Mouse (Mus musculus) left cerebral cortex, postnatal 14 days (tissue): Measurements from ENCODE around the gene Mettl24. TPM values are rescaled to one million over a fixed set of nuclear protein-coding genes. Genes with fewer than 3 reads are reported as not detected.

ENCODE experiments used
- DNase-seq, 2 experiments: peaks; one replicate each; pipeline ENCODE4 v3.0.0; 2021 to 2022; ENCODE audit warnings: low spot score in 2 of 2, mixed read lengths in 1 of 2
- intact Hi-C: fragments of 180-260 bp; cut with DNase I; formaldehyde crosslinking; loops from one replicate; pipeline ENCODE4 v1.15.1; 2025
- total RNA-seq, 2 experiments: library from RNA; stranded (reverse); gene quantifications; 2 replicates each; pipeline ENCODE4 v1.2.3; 2021

The Mettl24 gene
- total RNA-seq, 2 experiments from 2014 or later = 1.4 to 2.7 TPM

DNA sequence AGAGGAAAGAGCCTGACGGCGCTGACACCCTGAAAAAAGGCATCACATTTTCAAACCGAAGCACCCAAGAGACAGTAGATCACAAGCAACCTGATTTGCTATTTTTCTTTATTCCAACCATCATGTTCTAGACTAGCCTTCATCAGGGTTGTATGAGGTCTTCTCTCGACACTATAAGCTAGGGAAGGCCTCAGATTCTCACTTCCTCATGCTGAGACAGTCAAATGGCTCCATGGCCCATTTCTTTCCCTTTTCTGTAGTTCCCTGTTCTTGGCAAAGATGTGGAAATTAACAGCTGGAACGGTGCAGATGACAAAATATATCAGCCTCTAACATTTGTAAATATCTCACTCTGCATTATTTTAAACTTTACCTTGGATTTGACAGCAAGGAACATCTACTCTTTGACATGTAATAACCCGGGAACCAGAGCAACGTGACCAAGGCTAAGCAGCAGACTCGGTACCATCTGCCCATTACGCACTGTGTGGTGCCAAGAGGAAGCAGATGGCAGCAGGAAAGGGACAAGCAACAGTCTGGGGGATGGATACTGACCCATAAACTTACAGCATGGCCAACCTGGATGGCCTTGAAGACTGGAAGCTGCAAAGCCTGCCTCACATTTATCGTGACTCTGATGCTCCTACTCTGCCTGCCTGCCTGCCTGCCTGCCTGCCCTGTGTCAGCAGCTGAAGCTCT lies 164.2 kb downstream of the Mettl24 start:
- intact Hi-C loops = no loop called here
- DNase-seq = no peak

DNA sequence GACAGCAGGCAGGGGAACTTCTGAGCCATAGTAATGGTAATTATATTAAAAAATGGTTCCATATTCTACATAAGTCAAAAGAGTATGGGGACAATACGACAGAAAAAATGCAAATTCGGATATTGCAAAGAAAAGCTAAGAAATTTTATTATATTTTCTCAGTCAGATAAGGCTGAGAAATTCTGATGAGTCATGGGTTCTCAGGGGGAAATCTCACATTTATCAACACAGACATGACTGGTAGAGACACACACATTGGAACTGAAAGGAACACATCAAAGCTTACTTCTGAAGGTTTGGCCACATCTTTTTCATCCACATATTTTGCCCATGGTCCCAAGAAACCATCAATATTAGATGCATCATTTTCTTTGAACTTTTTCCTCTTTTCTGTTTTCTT lies 167.6 kb downstream of the Mettl24 start:
- DNase-seq = no peak
- intact Hi-C loops = no loop called here

DNA sequence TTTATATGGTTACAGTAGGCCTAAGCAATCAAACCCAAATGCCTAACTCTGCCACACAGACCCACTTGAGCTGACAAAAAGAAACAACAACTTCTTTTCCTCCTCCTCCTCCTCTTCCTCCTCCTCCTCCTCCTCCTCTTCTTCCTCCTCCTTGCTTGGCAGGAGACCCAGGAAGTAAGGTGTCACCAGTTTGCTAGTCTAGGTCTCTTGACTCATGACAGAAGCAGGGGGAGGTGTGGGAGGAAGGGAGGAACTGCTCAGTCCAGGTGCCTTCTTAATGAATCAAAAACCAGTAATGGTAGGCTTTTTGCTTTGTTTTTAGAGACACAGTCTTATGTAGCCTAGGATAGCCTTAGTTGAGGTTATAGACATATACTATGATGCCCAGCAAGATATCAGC lies 168.1 kb downstream of the Mettl24 start:
- no peak for DNase-seq
- intact Hi-C loops = no loop called here

DNA sequence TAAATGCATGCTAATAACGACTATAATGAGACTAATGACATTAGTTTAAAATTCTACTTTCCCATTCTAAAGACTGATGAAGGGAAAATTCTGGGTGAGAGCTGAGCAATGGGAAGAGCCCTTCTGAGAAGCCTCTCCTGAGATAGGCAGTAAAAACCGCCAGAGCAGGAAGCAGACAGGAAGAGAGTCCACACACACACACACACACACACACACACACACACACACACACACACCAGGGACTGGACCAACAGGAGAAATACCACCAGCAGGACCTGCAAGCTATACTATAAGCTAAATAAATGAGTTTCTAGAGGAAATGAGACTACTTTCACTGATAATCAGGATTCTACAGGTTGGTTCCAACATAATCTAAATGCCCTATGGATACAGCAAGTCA lies 172.5 kb downstream of the Mettl24 start:
- intact Hi-C loops = no loop called here

DNA sequence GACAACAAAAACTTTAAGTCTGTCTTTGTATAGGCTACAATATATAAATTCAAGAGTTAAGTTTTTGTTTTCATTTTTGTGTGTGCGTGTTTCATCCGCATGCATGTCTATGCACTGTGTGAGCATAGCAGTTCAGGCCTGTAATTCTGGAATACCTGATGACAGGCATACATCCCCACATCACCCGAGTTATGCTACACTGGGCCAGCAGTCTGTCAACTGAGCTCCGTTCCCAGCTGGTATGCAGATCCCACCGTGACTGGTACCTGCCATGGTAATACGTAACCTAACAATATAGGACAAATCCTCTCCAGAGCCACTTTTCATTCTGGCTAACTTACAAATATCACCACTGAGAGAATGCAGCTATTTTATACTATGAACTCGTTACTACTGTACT lies 173.6 kb downstream of the Mettl24 start:
- no peak for DNase-seq
- intact Hi-C loops = no loop called here

More for the DNA sequence above, 172.5 kb downstream of the Mettl24 start:
- DNase-seq = no peak

DNA sequence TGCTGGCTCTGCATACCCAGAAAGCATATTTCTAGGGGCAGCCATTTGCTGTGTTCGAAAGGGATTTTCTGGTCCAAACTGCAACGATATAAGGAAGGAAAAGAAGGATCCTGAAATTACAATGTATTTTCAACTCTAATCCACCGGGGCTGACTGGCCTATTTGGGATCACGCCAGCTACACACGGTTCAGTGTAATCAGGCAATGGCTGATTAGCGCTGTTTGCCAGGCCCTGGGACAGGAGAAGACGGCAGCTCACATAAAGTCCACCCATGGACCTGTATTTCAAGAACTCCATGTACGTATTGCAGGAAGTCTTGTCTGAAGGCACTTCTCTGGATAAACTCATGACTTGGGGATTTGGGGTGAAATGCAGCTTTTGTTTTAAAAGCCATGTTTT lies 174.5 kb downstream of the Mettl24 start:
- intact Hi-C loops = no loop called here

More for the DNA sequence above, 174.5 kb downstream of the Mettl24 start:
- DNase-seq = no peak

Other genes with a start within 250 kb of the Mettl24 start
- gene Slc22a16, start 112.9 kb upstream of the Mettl24 start, total RNA-seq = not detected
- gene Ddo, start 53.3 kb upstream of the Mettl24 start, total RNA-seq = 1 to 10 TPM; 5.5 to 7.2 TPM
- gene Cdc40, start 200.0 kb downstream of the Mettl24 start, total RNA-seq = 10 to 100 TPM; 41.3 to 48.3 TPM
- gene Wasf1, start 200.2 kb downstream of the Mettl24 start, total RNA-seq = 100 to 1,000 TPM; 327 to 340 TPM